In genomic region chr5:113173318-113173717, GRCm38 (mm10) we compare ENCODE assay signal across 9 mouse cellular contexts. TPM values are rescaled to one million over a fixed set of nuclear protein-coding genes. Genes with fewer than 3 reads are reported as not detected.
DNase-seq lines count a peak whose midpoint lies in the region; ATAC-seq and TF ChIP-seq lines count a peak whose summit lies in the region.
"Had no signal": no experiment of that assay in that cellular context is flagged by ENCODE, and none has a peak within 500 bp of the region (broad histone marks: within the 10 kb centered on the region; RNA-seq: fewer than 3 reads in every experiment).

No protein-coding gene starts in this region.

- peak; percentile 79 for DNase-seq in kidney, adult 18-20 months
- peak; percentile 74 for DNase-seq in Muller cell, postnatal 12 days (ENCODE audit: inconsistent ontology term)
- DNase-seq in cerebellum, postnatal 10 days, result peak; percentile 81 to 87
- DNase-seq in heart, embryonic 10.5 days (ENCODE audit: low spot score), result peak; percentile 89
- peak; percentile 55 to 81 for DNase-seq in left cerebral cortex, postnatal 10 days (ENCODE audit: extremely low spot score in 1 of 2, low spot score in 2 of 2)
- peak; percentile 70 for DNase-seq in midbrain, postnatal 0 days (ENCODE audit: low spot score)

- ATAC-seq in kidney, embryonic 14.5 days (ENCODE audit: low FRiP score, low TSS enrichment), result no peak; the same call in 1 of the 2 replicates
- ATAC-seq in midbrain, postnatal 0 days (ENCODE audit: low FRiP score), result no peak

- TF ChIP-seq POLR2A in testis, adult 2 months (IDR thresholded peaks at IDR 0.05; ENCODE audit: control insufficient read depth, low read depth, low read length), result no peak

- intact Hi-C loops in left cerebral cortex, postnatal 10 days (cut with DNase I), result no loop called here

- no peak overlapping the region for H3K27ac ChIP-seq in kidney, embryonic 14.5 days (ENCODE audit: low read depth, low read length)
- peak overlapping the region; percentile 74; the same call in 1 of the 2 replicates for H3K27ac ChIP-seq in heart, embryonic 10.5 days
- no peak overlapping the region for H3K27ac ChIP-seq in midbrain, postnatal 0 days (ENCODE audit: low read depth, low read length)
- H3K27ac ChIP-seq in testis, adult 2 months (ENCODE audit: control insufficient read depth, insufficient read depth, low read depth, low read length), result no peak overlapping the region

- H3K9me3 ChIP-seq in kidney, embryonic 14.5 days (ENCODE audit: control insufficient read depth, low read length), result no peaks in the 10 kb centered on the region
- no peaks in the 10 kb centered on the region for H3K9me3 ChIP-seq in heart, embryonic 10.5 days
- H3K9me3 ChIP-seq in midbrain, postnatal 0 days (ENCODE audit: low read length), result no peaks in the 10 kb centered on the region

- WGBS in kidney, embryonic 14.5 days, result 10% methylated on average over 5 of the region's 5 CpGs
- WGBS in heart, embryonic 10.5 days, result 16% methylated on average over 5 of the region's 5 CpGs
- WGBS in midbrain, postnatal 0 days, result 28% methylated on average over 5 of the region's 5 CpGs

- no peaks in the 10 kb centered on the region for H3K36me3 ChIP-seq in kidney, embryonic 14.5 days (ENCODE audit: control insufficient read depth, insufficient read depth, low read length)
- H3K36me3 ChIP-seq in heart, embryonic 10.5 days, result 0 out of 2 replicates have a peak, but pooled peaks cover 2% of the 10 kb centered on the region
- H3K36me3 ChIP-seq in midbrain, postnatal 0 days (ENCODE audit: insufficient read depth, low read length), result no peaks in the 10 kb centered on the region
- no peaks in the 10 kb centered on the region for H3K36me3 ChIP-seq in testis, adult 2 months (ENCODE audit: control insufficient read depth, insufficient read depth, low read length)

- TF ChIP-seq CTCF in midbrain, postnatal 0 days (IDR thresholded peaks at IDR 0.05), result peak; percentile 95
- peak; percentile 99 for TF ChIP-seq CTCF in testis, adult 2 months (IDR thresholded peaks at IDR 0.05; ENCODE audit: control insufficient read depth, insufficient read depth, insufficient replicate concordance, low read depth, low read length)

- no peaks in the 10 kb centered on the region for H3K27me3 ChIP-seq in kidney, embryonic 14.5 days (ENCODE audit: control insufficient read depth, insufficient read depth, low read length)
- no peaks in the 10 kb centered on the region for H3K27me3 ChIP-seq in heart, embryonic 10.5 days (ENCODE audit: insufficient read depth, poor library complexity, severe bottlenecking)
- no peaks in the 10 kb centered on the region for H3K27me3 ChIP-seq in midbrain, postnatal 0 days (ENCODE audit: insufficient read depth, low read length)
- no peaks in the 10 kb centered on the region for H3K27me3 ChIP-seq in testis, adult 2 months (ENCODE audit: control insufficient read depth, insufficient read depth, low read length)

- no peak overlapping the region for H3K4me2 ChIP-seq in kidney, embryonic 14.5 days (replicated peaks; ENCODE audit: low read depth, low read length)
- H3K4me2 ChIP-seq in midbrain, postnatal 0 days (ENCODE audit: low read depth, low read length, poor library complexity, severe bottlenecking), result no peak overlapping the region

- H3K4me1 ChIP-seq in kidney, embryonic 14.5 days (ENCODE audit: control insufficient read depth, insufficient read depth, low read length), result no peaks in the 10 kb centered on the region
- H3K4me1 ChIP-seq in heart, embryonic 10.5 days, result peaks cover 8% of the 10 kb centered on the region; the same call in 1 of the 2 replicates
- no peaks in the 10 kb centered on the region for H3K4me1 ChIP-seq in midbrain, postnatal 0 days (ENCODE audit: insufficient read depth, low read length)
- 0 out of 2 replicates have a peak, but pooled peaks cover 2% of the 10 kb centered on the region for H3K4me1 ChIP-seq in testis, adult 2 months (ENCODE audit: control insufficient read depth, insufficient read depth, low read length)

- H3K4me3 ChIP-seq in kidney, embryonic 14.5 days (ENCODE audit: low read length), result no peak overlapping the region
- no peak overlapping the region for H3K4me3 ChIP-seq in heart, embryonic 10.5 days
- H3K4me3 ChIP-seq in midbrain, postnatal 0 days (ENCODE audit: low read depth, low read length), result no peak overlapping the region
- H3K4me3 ChIP-seq in testis, adult 2 months (ENCODE audit: control insufficient read depth, low read depth, low read length), result no peak overlapping the region

- no peak overlapping the region for H3K9ac ChIP-seq in kidney, embryonic 14.5 days (ENCODE audit: low read depth, low read length)
- no peak overlapping the region for H3K9ac ChIP-seq in midbrain, postnatal 0 days (replicated peaks; ENCODE audit: low read length, poor library complexity, severe bottlenecking)

RNA-seq across cellular contexts. Expression of gene 2900026A02Rik, which starts 47.7 kb away (rescaled TPM):
- 3.9 and 5.4 TPM in 2 replicates for polyA plus RNA-seq in kidney, embryonic 14.5 days (2014; fragmentation: Nextera tagmentation; extraction: Ambion mirVana)
- 10.2 and 14.7 TPM in 2 replicates for polyA plus RNA-seq in heart, embryonic 10.5 days (2016; fragmentation: Nextera tagmentation; extraction: Ambion mirVana)
- total RNA-seq in left cerebral cortex, postnatal 10 days (2021), result 10 to 100 TPM; 63.4 to 65.6 TPM
- total RNA-seq in midbrain, postnatal 0 days (2014; rRNA removed), result 11.7 and 11.8 TPM in 2 replicates
- polyA plus RNA-seq in midbrain, postnatal 0 days (2015; fragmentation: Nextera tagmentation; extraction: Ambion mirVana), result 3.3 and 3.8 TPM in 2 replicates
- polyA plus RNA-seq in testis, adult 2 months (2012; rRNA removed), result 2.1 and 2.2 TPM in 2 replicates

RNA-seq across cellular contexts. Expression of gene Tmem211, which starts 53.4 kb away (rescaled TPM):
- polyA plus RNA-seq in kidney, embryonic 14.5 days (2014; fragmentation: Nextera tagmentation; extraction: Ambion mirVana), result 0.15 and 0.31 TPM in 2 replicates
- polyA plus RNA-seq in heart, embryonic 10.5 days (2016; fragmentation: Nextera tagmentation; extraction: Ambion mirVana), result not detected in 2 replicates
- not detected for total RNA-seq in left cerebral cortex, postnatal 10 days (2021)
- not detected in 2 replicates for total RNA-seq in midbrain, postnatal 0 days (2014; rRNA removed)
- not detected in 2 replicates for polyA plus RNA-seq in midbrain, postnatal 0 days (2015; fragmentation: Nextera tagmentation; extraction: Ambion mirVana)
- not detected in 2 replicates for polyA plus RNA-seq in testis, adult 2 months (2012; rRNA removed)
- polyA plus RNA-seq: liver, embryonic 16.5 days had no signal
